Mouse (Mus musculus) cerebellum, adult (tissue): ENCODE measurements around the gene Slc15a5.
A peak's percentile ranks its signal among the peaks of the same experiment; 100 is the strongest.

Experiments
- ATAC-seq: cut with Nextera tagmentation; 2 replicates; pipeline ENCODE4 v1.9.2; 2017; ENCODE audit warnings: mild to moderate bottlenecking, moderate library complexity, mixed read lengths; ENCODE audit not compliant: insufficient number of reproducible peaks, low FRiP score, low TSS enrichment

Gene Slc15a5

DNA sequence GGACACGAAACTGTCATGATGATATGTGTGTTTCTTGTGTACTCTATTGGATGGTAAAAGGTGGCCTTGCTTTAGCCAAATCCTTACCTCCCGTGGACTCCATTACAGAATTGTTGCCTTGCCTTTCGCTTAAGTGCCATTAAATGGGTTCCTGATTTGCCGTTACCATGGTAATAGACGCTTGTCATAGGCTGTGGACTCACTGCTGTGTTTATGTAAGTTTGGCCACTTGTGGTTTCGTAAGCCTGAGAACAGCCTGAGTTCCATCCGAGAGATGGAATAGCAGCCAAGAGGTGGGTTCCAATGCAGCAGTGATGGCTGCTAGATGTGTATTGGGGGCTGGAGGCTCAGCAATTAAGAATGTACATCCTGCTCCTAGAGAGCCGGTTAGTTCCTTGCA lies 99.3 kb downstream of the Slc15a5 start:
- no peak for ATAC-seq

GRCm38 (mm10) chr6:137979802-137980201 lies 99.9 kb downstream of the Slc15a5 start:
- no peak for ATAC-seq

DNA sequence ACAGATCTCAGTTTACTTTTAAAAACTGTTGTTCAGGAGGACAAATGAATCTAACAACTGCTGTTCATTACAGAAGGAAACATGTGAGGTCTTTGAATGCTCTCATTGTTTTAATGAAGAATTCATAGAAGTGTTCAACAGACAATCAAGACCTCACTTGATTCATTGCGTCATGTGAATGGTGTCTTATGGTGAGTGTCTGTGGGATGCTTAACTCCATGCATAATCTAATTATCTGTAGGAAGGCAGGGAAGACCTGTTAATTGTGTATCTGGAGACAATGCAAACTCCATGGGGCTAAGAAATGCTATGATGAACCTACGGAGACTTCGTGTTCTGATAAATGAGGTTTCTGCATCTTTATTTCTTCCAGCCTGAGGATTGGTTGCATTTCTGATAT lies 103.7 kb downstream of the Slc15a5 start:
- ATAC-seq, result no peak

DNA sequence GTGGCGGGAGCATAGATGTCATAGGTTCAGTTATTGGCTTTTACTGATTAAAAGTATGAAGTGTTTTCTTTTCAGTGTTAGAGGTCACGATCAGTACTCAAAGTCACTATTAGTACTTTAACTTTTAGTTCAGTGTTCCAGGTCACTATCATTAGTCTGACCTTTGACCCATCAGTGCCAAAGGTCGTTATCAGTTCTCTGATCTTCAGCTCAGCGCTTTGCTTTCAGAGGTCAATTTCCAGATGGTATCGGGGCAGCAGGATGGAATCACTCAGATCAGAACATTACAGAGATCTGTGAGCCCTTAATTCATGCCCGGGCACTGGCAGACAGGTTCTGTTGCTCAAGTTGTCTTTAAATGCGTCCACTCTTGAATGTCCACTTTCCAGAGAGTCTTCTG lies 116.0 kb downstream of the Slc15a5 start:
- ATAC-seq, result no peak

- ATAC-seq, result no peak
Measured at GRCm38 (mm10) chr6:137962836-137963235, 116.9 kb downstream of the Slc15a5 start.

DNA sequence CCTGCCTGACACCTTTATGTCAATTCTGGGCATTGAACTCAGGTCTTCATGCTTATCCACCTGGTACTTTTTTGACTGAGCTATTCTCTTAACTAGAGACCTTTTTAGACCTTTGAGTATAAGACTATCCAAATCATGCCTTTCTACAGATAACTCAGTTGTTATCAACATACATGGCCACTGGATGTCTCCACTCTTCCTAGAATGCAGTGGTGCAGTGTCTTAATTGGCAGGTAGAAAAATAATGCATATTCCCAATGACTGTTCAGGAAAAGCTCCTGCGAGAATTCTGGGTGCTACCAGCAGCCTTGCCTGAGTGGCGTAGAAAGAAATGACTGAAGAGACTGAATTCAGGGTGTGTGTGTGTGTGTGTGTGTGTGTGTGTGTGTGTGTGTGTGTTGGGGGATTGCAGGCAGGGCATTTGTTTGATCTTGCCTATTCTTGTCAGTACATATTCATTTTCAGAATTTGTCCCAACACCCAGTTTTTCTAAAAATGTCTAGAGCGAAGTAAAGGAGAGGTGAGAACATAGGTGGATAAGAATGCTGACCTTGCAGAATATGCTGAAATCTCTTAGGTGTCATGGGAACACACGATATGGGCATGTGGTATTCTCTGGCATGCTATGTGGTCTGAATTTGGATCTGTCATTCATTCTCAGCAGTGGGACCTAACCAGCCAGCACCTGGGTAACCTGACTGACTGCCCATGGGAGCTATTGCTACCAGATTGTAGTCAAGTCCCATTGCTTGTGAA lies 119.5 kb downstream of the Slc15a5 start:
- no peak for ATAC-seq

GRCm38 (mm10) chr6:137957630-137958029 lies 122.1 kb downstream of the Slc15a5 start:
- ATAC-seq, result no peak

- ATAC-seq, result no peak
Measured at GRCm38 (mm10) chr6:137956783-137957429, 122.8 kb downstream of the Slc15a5 start.

- ATAC-seq, result no peak
Measured at GRCm38 (mm10) chr6:137946520-137946919, 133.2 kb downstream of the Slc15a5 start.

- no peak for ATAC-seq
Measured at GRCm38 (mm10) chr6:137940374-137941218, 139.1 kb downstream of the Slc15a5 start.

GRCm38 (mm10) chr6:137937541-137937940 lies 142.2 kb downstream of the Slc15a5 start:
- no peak for ATAC-seq

GRCm38 (mm10) chr6:137936268-137936667 lies 143.4 kb downstream of the Slc15a5 start:
- no peak for ATAC-seq

DNA sequence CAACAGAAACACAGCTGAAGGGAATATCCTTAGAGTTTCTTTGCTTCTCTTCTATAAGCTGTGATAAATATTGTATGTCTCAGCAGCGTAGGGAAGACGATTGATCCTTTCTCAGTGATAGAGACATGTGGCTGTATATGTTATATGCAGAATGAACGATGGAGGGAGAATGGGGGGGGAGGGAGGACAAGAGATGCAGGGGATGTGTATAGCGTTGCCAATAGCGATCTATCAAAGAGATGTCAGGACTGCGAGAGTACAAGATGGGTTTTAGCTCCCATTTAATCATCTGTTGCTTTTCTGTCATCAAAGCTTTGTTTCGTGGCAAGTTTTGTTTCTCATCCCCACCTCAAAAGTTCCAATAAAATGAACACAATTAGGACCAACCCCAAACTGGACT lies 143.9 kb downstream of the Slc15a5 start:
- no peak for ATAC-seq

- ATAC-seq, result no peak
Measured at GRCm38 (mm10) chr6:137935341-137935740, 144.4 kb downstream of the Slc15a5 start.

DNA sequence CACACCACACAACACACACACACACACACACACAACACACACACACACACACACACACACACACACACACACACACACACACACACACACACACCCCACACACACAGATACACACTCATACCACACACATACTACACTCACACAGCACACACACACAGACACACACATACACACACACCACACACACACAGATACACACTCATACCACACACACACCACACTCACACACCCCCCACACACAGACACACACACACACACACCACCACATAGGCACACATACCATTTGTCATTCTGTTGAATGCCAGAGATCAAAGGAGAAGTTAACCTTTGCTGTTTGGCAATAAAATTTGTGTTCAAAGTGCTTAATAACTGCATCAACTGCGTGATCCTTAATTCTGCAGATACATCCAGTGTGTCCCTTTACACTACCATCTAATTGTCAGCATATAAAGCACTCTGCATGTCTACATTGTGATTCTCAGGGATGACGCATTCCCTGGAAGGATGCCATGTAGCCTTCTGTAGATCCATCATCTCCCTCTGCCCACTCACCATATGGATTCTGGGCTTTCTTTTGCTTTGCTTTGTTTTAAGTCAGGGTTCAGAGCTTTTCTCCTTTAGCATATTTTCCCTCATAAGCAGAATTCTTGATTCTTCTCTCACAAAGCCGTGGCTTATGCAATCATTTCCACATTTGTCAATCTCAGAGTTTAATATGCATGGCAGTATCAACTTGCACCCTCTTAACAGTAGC lies 145.0 kb downstream of the Slc15a5 start:
- ATAC-seq, result 0 out of 2 replicates have a peak, but pooled peaks have one; percentile 39
